Mouse (Mus musculus): Measurements from ENCODE around the gene Galntl6.
"Not testable (repeated sequence)": the region's sequence is repeated elsewhere in the genome, so short reads cannot be mapped to it uniquely, and the experiment has no call there.

The Galntl6 gene

GRCm38 (mm10) chr8:58604751-58605150, 307.7 kb downstream of the Galntl6 start:
- DNase-seq (ENCODE audit: low spot score in 2 of 2): no peak

- no peak for DNase-seq (ENCODE audit: low spot score in 2 of 2)
Measured at GRCm38 (mm10) chr8:58597834-58598233, 314.6 kb downstream of the Galntl6 start.

GRCm38 (mm10) chr8:58575346-58575745, 337.1 kb downstream of the Galntl6 start:
- no peak for DNase-seq (ENCODE audit: low spot score in 2 of 2)

- no peak for DNase-seq (ENCODE audit: low spot score in 2 of 2)
Measured at GRCm38 (mm10) chr8:58568086-58568485, 344.4 kb downstream of the Galntl6 start.

- no peak for DNase-seq (ENCODE audit: low spot score in 2 of 2)
Measured at GRCm38 (mm10) chr8:58566115-58566514, 346.3 kb downstream of the Galntl6 start.

GRCm38 (mm10) chr8:58535781-58536180, 376.7 kb downstream of the Galntl6 start:
- DNase-seq (ENCODE audit: low spot score in 2 of 2): no peak

GRCm38 (mm10) chr8:58534631-58535030, 377.8 kb downstream of the Galntl6 start:
- no peak for DNase-seq (ENCODE audit: low spot score in 2 of 2)

GRCm38 (mm10) chr8:58523443-58523842, 389.0 kb downstream of the Galntl6 start:
- DNase-seq (ENCODE audit: low spot score in 2 of 2): no peak

- DNase-seq (ENCODE audit: low spot score in 2 of 2): no peak
Measured at GRCm38 (mm10) chr8:58521932-58522331, 390.5 kb downstream of the Galntl6 start.

GRCm38 (mm10) chr8:58510516-58510915, 401.9 kb downstream of the Galntl6 start:
- no peak for DNase-seq (ENCODE audit: low spot score in 2 of 2)

- DNase-seq (ENCODE audit: low spot score in 2 of 2): no peak
Measured at GRCm38 (mm10) chr8:58509051-58509450, 403.4 kb downstream of the Galntl6 start.

GRCm38 (mm10) chr8:58487099-58487498, 425.3 kb downstream of the Galntl6 start:
- DNase-seq (ENCODE audit: low spot score in 2 of 2): no peak

- DNase-seq (ENCODE audit: low spot score in 2 of 2): not testable (repeated sequence)
Measured at GRCm38 (mm10) chr8:58463342-58463741, 449.1 kb downstream of the Galntl6 start.

- no peak for DNase-seq (ENCODE audit: low spot score in 2 of 2)
Measured at GRCm38 (mm10) chr8:58442696-58443095, 469.7 kb downstream of the Galntl6 start.

- no peak for DNase-seq (ENCODE audit: low spot score in 2 of 2)
Measured at GRCm38 (mm10) chr8:58418481-58418880, 494.0 kb downstream of the Galntl6 start.

GRCm38 (mm10) chr8:58417551-58417950, 494.9 kb downstream of the Galntl6 start:
- no peak for DNase-seq (ENCODE audit: low spot score in 2 of 2)

- no peak for DNase-seq (ENCODE audit: low spot score in 2 of 2)
Measured at GRCm38 (mm10) chr8:58396500-58396899, 515.9 kb downstream of the Galntl6 start.

GRCm38 (mm10) chr8:58395879-58396278, 516.6 kb downstream of the Galntl6 start:
- no peak for DNase-seq (ENCODE audit: low spot score in 2 of 2)

GRCm38 (mm10) chr8:58372389-58372788, 540.1 kb downstream of the Galntl6 start:
- no peak for DNase-seq (ENCODE audit: low spot score in 2 of 2)

GRCm38 (mm10) chr8:58371979-58372378, 540.5 kb downstream of the Galntl6 start:
- no peak for DNase-seq (ENCODE audit: low spot score in 2 of 2)

- DNase-seq (ENCODE audit: low spot score in 2 of 2): no peak
Measured at GRCm38 (mm10) chr8:58331151-58331550, 581.3 kb downstream of the Galntl6 start.

- no peak for DNase-seq (ENCODE audit: low spot score in 2 of 2)
Measured at GRCm38 (mm10) chr8:58313482-58313881, 599.0 kb downstream of the Galntl6 start.

GRCm38 (mm10) chr8:58291487-58291886, 621.0 kb downstream of the Galntl6 start:
- no peak for DNase-seq (ENCODE audit: low spot score in 2 of 2)

- no peak for DNase-seq (ENCODE audit: low spot score in 2 of 2)
Measured at GRCm38 (mm10) chr8:58290080-58290479, 622.4 kb downstream of the Galntl6 start.

GRCm38 (mm10) chr8:58265485-58265884, 647.0 kb downstream of the Galntl6 start:
- DNase-seq (ENCODE audit: low spot score in 2 of 2): no peak

Data from frontal cortex, postnatal 10 days (tissue).